Mouse (Mus musculus) myocyte (in vitro differentiated cells): ENCODE results near the gene Prkag2. TPM values are rescaled to one million over a fixed set of nuclear protein-coding genes. Genes with fewer than 3 reads are reported as not detected.

Source experiments
- H3K27me3 ChIP-seq: one replicate; pipeline ENCODE4 v1.6.1; 2011; ENCODE audit not compliant: control insufficient read depth, insufficient read depth, insufficient read length
- H3K36me3 ChIP-seq: one replicate; pipeline ENCODE4 v1.6.1; 2011; ENCODE audit not compliant: control insufficient read depth, insufficient read depth
- H3K4me2 ChIP-seq: one replicate; pipeline ENCODE4 v1.6.1; 2011; ENCODE audit warnings: low read depth, control low read depth
- H3K4me3 ChIP-seq: one replicate; pipeline ENCODE4 v1.5.1; 2011; ENCODE audit warnings: mild to moderate bottlenecking, control low read depth, moderate library complexity
- H3K79me2 ChIP-seq: one replicate; pipeline ENCODE4 v1.6.1; 2011; ENCODE audit not compliant: control insufficient read depth, insufficient read depth
- H3ac ChIP-seq: one replicate; pipeline ENCODE4 v1.6.1; 2011; ENCODE audit not compliant: control insufficient read depth, insufficient read length
- CEBPB ChIP-seq: IDR thresholded peaks from 2 replicates; pipeline ENCODE4 v1.6.1; 2011; ENCODE audit warnings: mild to moderate bottlenecking, moderate library complexity; ENCODE audit not compliant: poor library complexity, insufficient read depth, severe bottlenecking
- E2F4 ChIP-seq: IDR thresholded peaks from one replicate; pipeline ENCODE4 v1.6.1; 2011; ENCODE audit warnings: mild to moderate bottlenecking, control low read depth, moderate library complexity; ENCODE audit not compliant: insufficient read depth
- MAX ChIP-seq: IDR thresholded peaks from one replicate; pipeline ENCODE4 v1.6.1; 2011; ENCODE audit warnings: low read depth, mild to moderate bottlenecking, control low read depth
- MYOD1 ChIP-seq, 3 experiments: IDR thresholded peaks; one replicate each; pipeline ENCODE4 v1.6.1; 2011; ENCODE audit warnings: control low read depth in 2 of 3, low read depth in 2 of 3, mild to moderate bottlenecking in 2 of 3, moderate library complexity in 1 of 3; ENCODE audit not compliant: insufficient read length in 2 of 3, control insufficient read depth in 1 of 3
- MYOG ChIP-seq, 3 experiments: IDR thresholded peaks; one replicate each; pipeline ENCODE4 v1.6.1; 2011; ENCODE audit warnings: control low read depth in 2 of 3, low read depth in 2 of 3, mild to moderate bottlenecking in 2 of 3; ENCODE audit not compliant: insufficient read length in 2 of 3, control insufficient read depth in 1 of 3, insufficient read depth in 1 of 3
- POLR2A ChIP-seq: IDR thresholded peaks from one replicate; pipeline ENCODE4 v1.6.1; 2011; ENCODE audit warnings: low read depth, mild to moderate bottlenecking, control low read depth, moderate library complexity; ENCODE audit not compliant: insufficient read length
- POLR2AphosphoS2 ChIP-seq: IDR thresholded peaks from one replicate; pipeline ENCODE4 v1.6.1; 2011; ENCODE audit warnings: low read depth, control low read depth; ENCODE audit not compliant: insufficient read length
- REST ChIP-seq: IDR thresholded peaks from one replicate; pipeline ENCODE4 v1.6.1; 2011; ENCODE audit warnings: mild to moderate bottlenecking, control low read depth, moderate library complexity; ENCODE audit not compliant: insufficient read depth, insufficient read length
- SRF ChIP-seq: IDR thresholded peaks from one replicate; pipeline ENCODE4 v1.6.1; 2011; ENCODE audit warnings: low read depth; ENCODE audit not compliant: control insufficient read depth, insufficient read length
- TCF12 ChIP-seq: IDR thresholded peaks from one replicate; pipeline ENCODE4 v1.6.1; 2011; ENCODE audit warnings: mild to moderate bottlenecking, control low read depth; ENCODE audit not compliant: poor library complexity, insufficient read depth, severe bottlenecking
- TCF3 ChIP-seq: IDR thresholded peaks from one replicate; pipeline ENCODE4 v1.6.1; 2011; ENCODE audit warnings: low read depth, control low read depth; ENCODE audit not compliant: insufficient read length
- USF1 ChIP-seq: IDR thresholded peaks from one replicate; pipeline ENCODE4 v1.6.1; 2011; ENCODE audit warnings: low read depth, mild to moderate bottlenecking, control low read depth, moderate library complexity
- polyA plus RNA-seq: library from polyadenylated mRNA; unstranded; fragments of >200 nt; fragmentation: generic; extraction: Trizol; gene quantifications from one replicate; pipeline ENCODE4 v1.2.1, GENCODE M21; 2012; ENCODE audit warnings: missing spikeins

The Prkag2 gene
- polyA plus RNA-seq, 1 experiment = 5.8 TPM

GRCm38 (mm10) chr5:25053971-25054658, 46.3 kb downstream of the Prkag2 start:
- TF ChIP-seq TCF3 = no peak
- peak in 2 of 3 experiments; percentile 53 to 60 for TF ChIP-seq MYOD1 (IDR thresholded peaks at IDR 0.05; ENCODE audit: control insufficient read depth in 1 of 3, insufficient read length in 2 of 3, low read depth in 2 of 3)
- Histone ChIP-seq H3K79me2 (no peaks in the 10 kb centered on the region), H3K27me3 (no peaks in the 10 kb centered on the region)

DNA sequence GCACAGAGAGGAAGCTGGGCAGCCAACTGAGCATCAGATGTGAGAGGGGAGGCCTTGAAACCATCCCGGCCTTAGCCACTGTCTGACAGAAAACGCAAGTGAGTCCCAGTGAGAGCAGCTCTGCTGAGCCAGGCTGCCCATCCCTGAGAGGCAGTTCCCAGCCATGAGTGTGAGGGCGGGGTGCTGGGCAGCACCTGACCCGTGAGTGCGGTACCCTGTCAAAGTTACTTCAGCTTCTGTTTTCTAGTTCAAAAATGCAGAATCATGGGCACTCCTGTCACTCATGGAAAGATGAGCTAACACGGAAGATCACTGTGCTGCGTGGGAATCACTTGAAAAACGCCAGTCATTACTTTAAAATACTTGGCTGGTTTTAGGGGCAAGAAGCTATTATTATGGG, 49.6 kb downstream of the Prkag2 start:
- Histone ChIP-seq H3K4me2 (no peak overlapping the region), H3ac (no peak overlapping the region), H3K36me3 (no peaks in the 10 kb centered on the region), H3K79me2 (no peaks in the 10 kb centered on the region), H3K4me3 (no peak overlapping the region), H3K27me3 (no peaks in the 10 kb centered on the region)
- no peak for TF ChIP-seq TCF12
- no peak for TF ChIP-seq USF1
- no peak for TF ChIP-seq REST
- no peak for TF ChIP-seq SRF
- no peak for TF ChIP-seq CEBPB
- TF ChIP-seq MYOD1 (IDR thresholded peaks at IDR 0.05; ENCODE audit: control insufficient read depth in 1 of 3, insufficient read length in 2 of 3, low read depth in 2 of 3) = no peak
- no peak for TF ChIP-seq E2F4
- TF ChIP-seq MAX = no peak

More at GRCm38 (mm10) chr5:25053971-25054658, 46.3 kb downstream of the Prkag2 start:
- H3K4me2 ChIP-seq = peak overlapping the region; percentile 24
- H3K36me3 ChIP-seq = no peaks in the 10 kb centered on the region
- H3ac ChIP-seq = no peak overlapping the region
- H3K4me3 ChIP-seq = no peak overlapping the region

GRCm38 (mm10) chr5:25047670-25048069, 52.8 kb downstream of the Prkag2 start:
- no peak overlapping the region for H3K4me2 ChIP-seq
- H3ac ChIP-seq = no peak overlapping the region
- H3K4me3 ChIP-seq = no peak overlapping the region
- no peaks in the 10 kb centered on the region for H3K27me3 ChIP-seq
- no peak for TF ChIP-seq MYOG (IDR thresholded peaks at IDR 0.05; ENCODE audit: control insufficient read depth in 1 of 3, insufficient read depth in 1 of 3, insufficient read length in 2 of 3, low read depth in 2 of 3)
- no peak for TF ChIP-seq MYOD1 (IDR thresholded peaks at IDR 0.05; ENCODE audit: control insufficient read depth in 1 of 3, insufficient read length in 2 of 3, low read depth in 2 of 3)
- TF ChIP-seq MAX = no peak
- no peak for TF ChIP-seq SRF
- no peak for TF ChIP-seq CEBPB
- H3K36me3 ChIP-seq = no peaks in the 10 kb centered on the region
- no peaks in the 10 kb centered on the region for H3K79me2 ChIP-seq

- no peak overlapping the region for H3K4me2 ChIP-seq
- no peaks in the 10 kb centered on the region for H3K27me3 ChIP-seq
- H3K4me3 ChIP-seq = no peak overlapping the region
- TF ChIP-seq CEBPB (no peak), USF1 (no peak), MYOG (IDR thresholded peaks at IDR 0.05; ENCODE audit: control insufficient read depth in 1 of 3, insufficient read depth in 1 of 3, insufficient read length in 2 of 3, low read depth in 2 of 3) (no peak), TCF3 (no peak), TCF12 (no peak), E2F4 (no peak), SRF (no peak), REST (no peak), POLR2A (no peak), POLR2AphosphoS2 (no peak), MAX (no peak), MYOD1 (IDR thresholded peaks at IDR 0.05; ENCODE audit: control insufficient read depth in 1 of 3, insufficient read length in 2 of 3, low read depth in 2 of 3) (no peak)
- no peaks in the 10 kb centered on the region for H3K36me3 ChIP-seq
- H3ac ChIP-seq = no peak overlapping the region
- no peaks in the 10 kb centered on the region for H3K79me2 ChIP-seq
Observed at GRCm38 (mm10) chr5:25046762-25047161, 53.7 kb downstream of the Prkag2 start.

DNA sequence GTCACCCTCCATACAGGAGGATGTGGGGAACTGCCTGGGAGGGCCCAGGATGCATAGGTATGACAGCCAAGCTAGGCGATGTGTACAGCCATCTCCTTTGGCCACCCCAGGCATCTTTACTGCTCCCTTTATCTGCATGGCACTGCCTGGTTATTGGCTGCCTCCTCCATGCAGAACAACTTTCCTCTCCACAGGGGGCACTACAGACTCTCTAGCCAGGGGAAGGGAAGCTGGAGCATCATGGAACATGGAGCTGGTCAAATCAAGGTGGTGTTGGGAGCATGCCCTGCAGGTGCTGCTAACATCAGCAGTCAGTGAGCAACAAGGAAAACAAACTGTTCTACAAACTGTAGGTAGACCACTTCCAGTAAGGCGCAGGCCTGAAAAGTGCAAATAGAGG, 56.4 kb downstream of the Prkag2 start:
- no peaks in the 10 kb centered on the region for H3K79me2 ChIP-seq
- no peak for TF ChIP-seq REST
- TF ChIP-seq MAX = no peak
- TF ChIP-seq SRF = no peak
- no peak for TF ChIP-seq USF1
- no peak for TF ChIP-seq TCF12
- no peak for TF ChIP-seq MYOD1 (IDR thresholded peaks at IDR 0.05; ENCODE audit: control insufficient read depth in 1 of 3, insufficient read length in 2 of 3, low read depth in 2 of 3)
- TF ChIP-seq E2F4 = no peak
- TF ChIP-seq MYOG (IDR thresholded peaks at IDR 0.05; ENCODE audit: control insufficient read depth in 1 of 3, insufficient read depth in 1 of 3, insufficient read length in 2 of 3, low read depth in 2 of 3) = no peak
- no peak for TF ChIP-seq POLR2A
- TF ChIP-seq POLR2AphosphoS2 = no peak
- no peak for TF ChIP-seq TCF3
- no peak for TF ChIP-seq CEBPB
- no peaks in the 10 kb centered on the region for H3K36me3 ChIP-seq
- no peaks in the 10 kb centered on the region for H3K27me3 ChIP-seq
- no peak overlapping the region for H3K4me2 ChIP-seq
- H3ac ChIP-seq = no peak overlapping the region
- H3K4me3 ChIP-seq = no peak overlapping the region
